Mouse (Mus musculus): ENCODE results near the gene 4933417A18Rik.

GRCm38 (mm10) chr13:34976116-34976515, 51.9 kb downstream of the 4933417A18Rik start:
- TF ChIP-seq CTCF (IDR thresholded peaks at IDR 0.05; ENCODE audit: extremely low read depth, insufficient read depth, low read length): no peak
- TF ChIP-seq POLR2A (IDR thresholded peaks at IDR 0.05; ENCODE audit: extremely low read depth, insufficient read depth, low read length): no peak

Measured in cortical plate, adult 2 months (tissue).